Mouse (Mus musculus): ENCODE measurements at regions not wholly inside any gene's neighbourhood (a gene's known extent, or its start where the extent isn't known, plus 50 kb on each side); places are given as distances from the start of the nearest gene placed in this dataset.

GRCm38 (mm10) chr11:31767727-31768495 is 96.2 kb upstream of the Bod1 start:
- in situ Hi-C loops (cut with MboI; ENCODE audit: low pct_ligation_motif_present, low pct_unique_long_range_greater_than_20kb, low sequenced_read_pairs) (no loop called here), dilution Hi-C loops (cut with MboI; ENCODE audit: extremely low pct_ligation_motif_present, extremely low pct_unique_long_range_greater_than_20kb, low sequenced_read_pairs) (no loop called here)
- no peaks in the 10 kb centered on the region for H3K36me3 ChIP-seq (replicated peaks in 1 of 2; ENCODE audit: control insufficient read depth in 1 of 2, insufficient read depth in 1 of 2, low read length in 1 of 2)
- H3K4me3 ChIP-seq (replicated peaks in 1 of 3; ENCODE audit: low read depth in 2 of 3, low read length in 2 of 3, poor library complexity in 1 of 3) = no peak overlapping the region
- peaks cover 0 to 19% of the 10 kb centered on the region in 2 experiments; a peak in 2 of 4 replicates for H3K4me1 ChIP-seq (ENCODE audit: control insufficient read depth in 1 of 2, insufficient read depth in 2 of 2)
- no peak for TF ChIP-seq POLR2A (IDR thresholded peaks at IDR 0.05; ENCODE audit: low read depth, low read length)
- no peak for TF ChIP-seq JUN (IDR thresholded peaks at IDR 0.05; ENCODE audit: insufficient read depth, low read depth, low read length)
- no peak for TF ChIP-seq E2F4 (IDR thresholded peaks at IDR 0.05; ENCODE audit: insufficient replicate concordance, low read depth, low read length)
- TF ChIP-seq ZKSCAN1 (IDR thresholded peaks at IDR 0.05; ENCODE audit: borderline replicate concordance, low read depth, low read length) = no peak
- TF ChIP-seq MEF2A (IDR thresholded peaks at IDR 0.05; ENCODE audit: borderline replicate concordance, low read depth, low read length) = no peak
- no peak for TF ChIP-seq MAX (IDR thresholded peaks at IDR 0.05; ENCODE audit: low read length)
- no peak for TF ChIP-seq ZMIZ1 (IDR thresholded peaks at IDR 0.05; ENCODE audit: low read depth, low read length)
- no peak for TF ChIP-seq CHD2 (IDR thresholded peaks at IDR 0.05; ENCODE audit: low read length)
- TF ChIP-seq POLR2AphosphoS2 (IDR thresholded peaks at IDR 0.05; ENCODE audit: low read depth, low read length) = no peak
- TF ChIP-seq NRF1 (IDR thresholded peaks at IDR 0.05; ENCODE audit: low read depth, low read length) = no peak
- no peak for TF ChIP-seq CHD1 (IDR thresholded peaks at IDR 0.05; ENCODE audit: low read depth, low read length)
- TF ChIP-seq UBTF (IDR thresholded peaks at IDR 0.05; ENCODE audit: low read depth, low read length) = no peak
- TF ChIP-seq ETS1 (conservative IDR thresholded peaks at IDR 0.05; ENCODE audit: low read depth, low read length) = no peak
- no peak for TF ChIP-seq GABPA (IDR thresholded peaks at IDR 0.05; ENCODE audit: insufficient replicate concordance, low read depth, low read length)
- TF ChIP-seq ELF1 (IDR thresholded peaks at IDR 0.05; ENCODE audit: low read depth, low read length) = no peak
- no peak for TF ChIP-seq TBP (conservative IDR thresholded peaks at IDR 0.05; ENCODE audit: low read depth, low read length)
- no peak for TF ChIP-seq USF1 (IDR thresholded peaks at IDR 0.05; ENCODE audit: low read depth, low read length)
- TF ChIP-seq RCOR1 (conservative IDR thresholded peaks at IDR 0.05; ENCODE audit: low read depth, low read length) = no peak
- TF ChIP-seq CTCF (conservative IDR thresholded peaks at IDR 0.05 in 1 of 2, IDR thresholded peaks at IDR 0.05 in 1 of 2; ENCODE audit: low read depth in 2 of 2, low read length in 2 of 2) = no peak
- H3K27me3 ChIP-seq (replicated peaks) = no peaks in the 10 kb centered on the region
- H3K27ac ChIP-seq (ENCODE audit: insufficient read depth, low read depth) = no peak overlapping the region
- H3K79me2 ChIP-seq (replicated peaks; ENCODE audit: control insufficient read depth, extremely low read depth, insufficient read depth, poor library complexity, severe bottlenecking) = no peaks in the 10 kb centered on the region
- no peak overlapping the region for H3K9ac ChIP-seq (ENCODE audit: insufficient read depth, low read depth)
- DNase-seq (ENCODE audit: extremely low read depth) = no peak
- peaks cover 12% of the 10 kb centered on the region for H3K9me3 ChIP-seq (replicated peaks; ENCODE audit: low read length)
- no peak overlapping the region for H3K4me2 ChIP-seq (ENCODE audit: insufficient read depth, low read depth, poor library complexity, severe bottlenecking)

Data from CH12.LX (cell line).